Mouse (Mus musculus): ENCODE data around the gene Crb2. TPM values are rescaled to one million over a fixed set of nuclear protein-coding genes. Genes with fewer than 3 reads are reported as not detected.

Crb2 gene
- polyA plus RNA-seq, 1 experiment from 2014 or later, result 32.7 TPM

GRCm38 (mm10) chr2:37760633-37761032 lies 15.4 kb upstream of the Crb2 start:
- Histone ChIP-seq H3K4me2 (ENCODE audit: low read depth, low read length, severe bottlenecking) (no peak overlapping the region), H3K27me3 (ENCODE audit: control insufficient read depth, insufficient read depth, low read length) (0 out of 2 replicates have a peak, but pooled peaks cover 2% of the 10 kb centered on the region), H3K9me3 (ENCODE audit: control insufficient read depth, low read length) (no peaks in the 10 kb centered on the region), H3K36me3 (ENCODE audit: control insufficient read depth, insufficient read depth, low read length) (no peaks in the 10 kb centered on the region), H3K4me1 (replicated peaks; ENCODE audit: control insufficient read depth, insufficient read depth, low read length) (peaks cover 11% of the 10 kb centered on the region; the same call in 1 of the 2 replicates), H3K9ac (ENCODE audit: low read length) (no peak overlapping the region), H3K4me3 (ENCODE audit: low read depth, low read length) (no peak overlapping the region), H3K27ac (ENCODE audit: low read depth, low read length) (no peak overlapping the region)
- DNase-seq (ENCODE audit: low spot score) (no peak), ATAC-seq (replicated peaks; ENCODE audit: low FRiP score) (no peak)
- 32% methylated on average over 6 of the region's 6 CpGs for WGBS

- no peak overlapping the region for H3K4me2 ChIP-seq (ENCODE audit: low read depth, low read length, severe bottlenecking)
- H3K4me3 ChIP-seq (ENCODE audit: low read depth, low read length), result no peak overlapping the region
- no peaks in the 10 kb centered on the region for H3K9me3 ChIP-seq (ENCODE audit: control insufficient read depth, low read length)
- no peaks in the 10 kb centered on the region for H3K36me3 ChIP-seq (ENCODE audit: control insufficient read depth, insufficient read depth, low read length)
- ATAC-seq (replicated peaks; ENCODE audit: low FRiP score) (no peak), DNase-seq (ENCODE audit: low spot score) (no peak)
- no peak overlapping the region for H3K9ac ChIP-seq (ENCODE audit: low read length)
- H3K27me3 ChIP-seq (ENCODE audit: control insufficient read depth, insufficient read depth, low read length), result 0 out of 2 replicates have a peak, but pooled peaks cover 5% of the 10 kb centered on the region
- H3K4me1 ChIP-seq (replicated peaks; ENCODE audit: control insufficient read depth, insufficient read depth, low read length), result peaks cover 9% of the 10 kb centered on the region; the same call in 1 of the 2 replicates
- 19% methylated on average over 3 of the region's 3 CpGs for WGBS
- no peak overlapping the region for H3K27ac ChIP-seq (ENCODE audit: low read depth, low read length)
These were observed 12.4 kb upstream of the Crb2 start for GRCm38 (mm10) chr2:37763638-37764037.

- Histone ChIP-seq H3K36me3 (ENCODE audit: control insufficient read depth, insufficient read depth, low read length) (no peaks in the 10 kb centered on the region), H3K27me3 (ENCODE audit: control insufficient read depth, insufficient read depth, low read length) (0 out of 2 replicates have a peak, but pooled peaks cover 3% of the 10 kb centered on the region), H3K4me1 (replicated peaks; ENCODE audit: control insufficient read depth, insufficient read depth, low read length) (peaks cover 9% of the 10 kb centered on the region; the same call in 1 of the 2 replicates), H3K4me3 (ENCODE audit: low read depth, low read length) (no peak overlapping the region), H3K4me2 (ENCODE audit: low read depth, low read length, severe bottlenecking) (no peak overlapping the region), H3K9me3 (ENCODE audit: control insufficient read depth, low read length) (no peaks in the 10 kb centered on the region), H3K27ac (ENCODE audit: low read depth, low read length) (no peak overlapping the region), H3K9ac (ENCODE audit: low read length) (no peak overlapping the region)
- ATAC-seq (replicated peaks; ENCODE audit: low FRiP score), result no peak
- 95% methylated on average over 2 of the region's 2 CpGs for WGBS
- no peak for DNase-seq (ENCODE audit: low spot score)
These were observed 11.5 kb upstream of the Crb2 start for GRCm38 (mm10) chr2:37764514-37764913.

- DNase-seq (ENCODE audit: low spot score) (no peak), ATAC-seq (replicated peaks; ENCODE audit: low FRiP score) (no peak)
- no peak overlapping the region for H3K4me2 ChIP-seq (ENCODE audit: low read depth, low read length, severe bottlenecking)
- H3K27me3 ChIP-seq (ENCODE audit: control insufficient read depth, insufficient read depth, low read length), result 0 out of 2 replicates have a peak, but pooled peaks cover 3% of the 10 kb centered on the region
- H3K4me1 ChIP-seq (replicated peaks; ENCODE audit: control insufficient read depth, insufficient read depth, low read length), result peaks cover 9% of the 10 kb centered on the region; the same call in 1 of the 2 replicates
- no peak overlapping the region for H3K4me3 ChIP-seq (ENCODE audit: low read depth, low read length)
- no peaks in the 10 kb centered on the region for H3K9me3 ChIP-seq (ENCODE audit: control insufficient read depth, low read length)
- H3K27ac ChIP-seq (ENCODE audit: low read depth, low read length), result no peak overlapping the region
- H3K36me3 ChIP-seq (ENCODE audit: control insufficient read depth, insufficient read depth, low read length), result no peaks in the 10 kb centered on the region
- WGBS, result 27% methylated on average over 21 of the region's 21 CpGs
- H3K9ac ChIP-seq (ENCODE audit: low read length), result no peak overlapping the region
These were observed 11.0 kb upstream of the Crb2 start for GRCm38 (mm10) chr2:37765082-37765483.

- no peaks in the 10 kb centered on the region for H3K36me3 ChIP-seq (ENCODE audit: control insufficient read depth, insufficient read depth, low read length)
- H3K27me3 ChIP-seq (ENCODE audit: control insufficient read depth, insufficient read depth, low read length), result 0 out of 2 replicates have a peak, but pooled peaks cover 3% of the 10 kb centered on the region
- 43% methylated on average over 10 of the region's 11 CpGs for WGBS
- DNase-seq (ENCODE audit: low spot score) (no peak), ATAC-seq (replicated peaks; ENCODE audit: low FRiP score) (0 out of 2 replicates have a peak, but pooled peaks have one; percentile 28)
- no peak overlapping the region for H3K9ac ChIP-seq (ENCODE audit: low read length)
- no peaks in the 10 kb centered on the region for H3K9me3 ChIP-seq (ENCODE audit: control insufficient read depth, low read length)
- H3K27ac ChIP-seq (ENCODE audit: low read depth, low read length), result no peak overlapping the region
- H3K4me1 ChIP-seq (replicated peaks; ENCODE audit: control insufficient read depth, insufficient read depth, low read length), result peaks cover 9% of the 10 kb centered on the region; the same call in 1 of the 2 replicates
- no peak overlapping the region for H3K4me2 ChIP-seq (ENCODE audit: low read depth, low read length, severe bottlenecking)
- H3K4me3 ChIP-seq (ENCODE audit: low read depth, low read length), result no peak overlapping the region
These were observed 9.9 kb upstream of the Crb2 start for GRCm38 (mm10) chr2:37766027-37766761.

GRCm38 (mm10) chr2:37767080-37767547 lies 8.9 kb upstream of the Crb2 start:
- Histone ChIP-seq H3K27me3 (ENCODE audit: control insufficient read depth, insufficient read depth, low read length) (0 out of 2 replicates have a peak, but pooled peaks cover 3% of the 10 kb centered on the region), H3K27ac (ENCODE audit: low read depth, low read length) (no peak overlapping the region)
- WGBS, result 8% methylated on average over 9 of the region's 9 CpGs

GRCm38 (mm10) chr2:37767739-37768138 lies 8.3 kb upstream of the Crb2 start:
- no peaks in the 10 kb centered on the region for H3K36me3 ChIP-seq (ENCODE audit: control insufficient read depth, insufficient read depth, low read length)
- no peak for DNase-seq (ENCODE audit: low spot score)
- peaks cover 10% of the 10 kb centered on the region; the same call in 1 of the 2 replicates for H3K4me1 ChIP-seq (replicated peaks; ENCODE audit: control insufficient read depth, insufficient read depth, low read length)
- H3K4me2 ChIP-seq (ENCODE audit: low read depth, low read length, severe bottlenecking), result no peak overlapping the region
- no peak overlapping the region for H3K4me3 ChIP-seq (ENCODE audit: low read depth, low read length)
- no peak overlapping the region for H3K27ac ChIP-seq (ENCODE audit: low read depth, low read length)
- no peak for ATAC-seq (replicated peaks; ENCODE audit: low FRiP score)
- H3K27me3 ChIP-seq (ENCODE audit: control insufficient read depth, insufficient read depth, low read length), result 0 out of 2 replicates have a peak, but pooled peaks cover 3% of the 10 kb centered on the region
- H3K9me3 ChIP-seq (ENCODE audit: control insufficient read depth, low read length), result no peaks in the 10 kb centered on the region
- H3K9ac ChIP-seq (ENCODE audit: low read length), result no peak overlapping the region
- 54% methylated on average over 3 of the region's 3 CpGs for WGBS

More at GRCm38 (mm10) chr2:37767080-37767547, 8.9 kb upstream of the Crb2 start:
- H3K4me2 ChIP-seq (ENCODE audit: low read depth, low read length, severe bottlenecking), result no peak overlapping the region
- no peaks in the 10 kb centered on the region for H3K36me3 ChIP-seq (ENCODE audit: control insufficient read depth, insufficient read depth, low read length)
- no peak overlapping the region for H3K4me3 ChIP-seq (ENCODE audit: low read depth, low read length)
- no peak overlapping the region for H3K9ac ChIP-seq (ENCODE audit: low read length)
- H3K4me1 ChIP-seq (replicated peaks; ENCODE audit: control insufficient read depth, insufficient read depth, low read length), result peaks cover 10% of the 10 kb centered on the region; the same call in 1 of the 2 replicates
- DNase-seq (ENCODE audit: low spot score) (no peak), ATAC-seq (replicated peaks; ENCODE audit: low FRiP score) (no peak)
- H3K9me3 ChIP-seq (ENCODE audit: control insufficient read depth, low read length), result no peaks in the 10 kb centered on the region

GRCm38 (mm10) chr2:37768903-37769302 lies 7.1 kb upstream of the Crb2 start:
- H3K27ac ChIP-seq (ENCODE audit: low read depth, low read length), result no peak overlapping the region

More at GRCm38 (mm10) chr2:37768903-37769302, 7.1 kb upstream of the Crb2 start:
- no peak overlapping the region for H3K9ac ChIP-seq (ENCODE audit: low read length)
- no peak overlapping the region for H3K4me2 ChIP-seq (ENCODE audit: low read depth, low read length, severe bottlenecking)
- DNase-seq (ENCODE audit: low spot score) (no peak), ATAC-seq (replicated peaks; ENCODE audit: low FRiP score) (no peak)
- 63% methylated on average over 2 of the region's 2 CpGs for WGBS
- H3K9me3 ChIP-seq (ENCODE audit: control insufficient read depth, low read length), result no peaks in the 10 kb centered on the region
- peaks cover 10% of the 10 kb centered on the region; the same call in 1 of the 2 replicates for H3K4me1 ChIP-seq (replicated peaks; ENCODE audit: control insufficient read depth, insufficient read depth, low read length)
- no peaks in the 10 kb centered on the region for H3K36me3 ChIP-seq (ENCODE audit: control insufficient read depth, insufficient read depth, low read length)
- no peak overlapping the region for H3K4me3 ChIP-seq (ENCODE audit: low read depth, low read length)
- H3K27me3 ChIP-seq (ENCODE audit: control insufficient read depth, insufficient read depth, low read length), result 0 out of 2 replicates have a peak, but pooled peaks cover 3% of the 10 kb centered on the region

All from forebrain, embryonic 11.5 days (tissue).